Mouse (Mus musculus): ENCODE measurements around the gene Lmbr1l.

DNA sequence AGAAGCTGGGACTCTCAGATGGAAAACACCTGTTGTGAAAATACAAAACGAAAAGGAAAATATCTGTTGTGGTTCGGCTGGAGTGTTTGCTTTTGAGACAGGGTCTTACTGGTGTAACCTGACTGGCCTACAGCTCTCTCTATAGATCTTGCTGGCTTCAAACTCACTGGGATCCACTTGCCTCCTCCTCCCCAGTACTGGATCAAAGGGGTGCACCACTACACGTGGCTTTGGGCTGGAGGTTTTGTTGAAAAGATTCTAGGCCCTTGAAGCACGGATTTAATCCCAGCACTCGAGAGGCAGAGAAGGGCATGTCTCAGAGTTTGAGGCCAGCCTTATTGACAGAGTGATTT is 36.4 kb downstream of the Lmbr1l start:
- TF ChIP-seq CTCF (IDR thresholded peaks at IDR 0.05; ENCODE audit: low read depth) = no peak
- TF ChIP-seq EP300 (IDR thresholded peaks at IDR 0.05; ENCODE audit: low read depth) = no peak
